Mouse (Mus musculus): ENCODE data around the gene Morn3.

DNA sequence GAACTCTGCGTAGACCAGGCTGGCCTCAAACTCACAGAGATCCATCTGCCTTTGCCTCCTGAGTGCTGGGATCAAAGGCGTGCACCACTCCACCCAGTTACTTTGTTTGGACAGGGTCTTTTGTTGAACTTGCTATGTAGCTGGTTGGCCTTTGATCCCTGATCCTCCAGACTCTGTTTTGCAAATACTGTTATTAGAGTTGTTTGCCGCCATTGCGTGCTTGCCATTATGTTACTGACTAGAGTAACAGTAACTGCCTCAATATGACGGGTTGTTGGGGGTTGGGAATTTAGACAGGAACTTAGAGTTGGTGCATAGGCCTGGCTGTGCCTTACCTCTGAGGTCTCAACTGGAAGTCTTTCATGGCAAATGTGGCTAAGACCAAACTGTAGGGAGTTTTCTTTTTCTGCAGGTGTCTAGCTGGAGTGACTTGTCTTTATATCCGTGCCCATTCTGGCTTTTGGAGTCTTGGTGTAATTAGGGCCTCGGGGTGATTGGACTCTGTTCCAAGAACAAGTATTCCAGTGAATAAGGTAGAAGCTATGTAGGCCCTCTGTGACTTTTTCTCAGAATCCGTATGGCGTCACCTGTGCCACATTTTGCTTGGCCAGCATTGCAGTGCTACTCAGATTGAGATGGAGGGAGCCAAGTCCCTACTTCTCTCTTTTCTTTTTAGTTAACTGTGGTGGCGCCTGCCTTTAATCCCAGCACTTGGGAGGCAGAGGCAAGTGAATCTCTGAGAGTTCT lies 43.9 kb upstream of the Morn3 start:
- TF ChIP-seq CTCF (IDR thresholded peaks at IDR 0.05; ENCODE audit: extremely low read depth, insufficient read length, insufficient replicate concordance, low read depth, low read length) (no peak), POLR2A (IDR thresholded peaks at IDR 0.05; ENCODE audit: low read depth, low read length) (no peak)
